Mouse (Mus musculus) frontal cortex, postnatal 14 days (tissue): ENCODE measurements around the gene Grin3b.

ENCODE experiments used
- DNase-seq, 2 experiments: peaks; one replicate each; pipeline ENCODE4 v3.0.0; 2022; ENCODE audit warnings: low spot score in 2 of 2

Grin3b gene

DNA sequence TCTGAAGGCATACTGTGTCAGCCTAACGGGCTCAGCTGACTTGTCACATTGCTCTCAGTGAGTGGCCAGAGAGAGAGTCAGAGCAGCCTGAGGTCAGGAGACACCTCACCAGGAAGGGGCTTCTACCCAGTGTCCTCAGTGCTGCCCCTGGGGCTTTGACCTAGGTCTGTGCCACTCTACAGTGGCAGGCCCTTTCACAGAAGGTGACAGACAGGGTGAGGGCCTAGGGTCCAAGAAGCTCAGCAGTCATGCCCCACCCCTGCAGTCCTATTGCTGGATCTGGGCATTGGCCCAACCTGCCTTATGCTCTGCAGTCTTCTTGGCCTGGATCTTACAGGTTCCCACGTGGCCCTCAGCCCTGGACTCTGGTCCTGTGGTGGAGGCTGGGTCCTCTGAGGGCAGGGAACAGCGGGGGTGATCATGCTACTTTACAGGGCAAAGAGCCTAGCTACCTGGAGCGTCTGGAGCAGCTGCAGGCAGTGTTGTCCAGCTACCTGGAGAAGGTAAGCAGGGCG, 3.6 kb upstream of the Grin3b start:
- DNase-seq, result no peak

DNA sequence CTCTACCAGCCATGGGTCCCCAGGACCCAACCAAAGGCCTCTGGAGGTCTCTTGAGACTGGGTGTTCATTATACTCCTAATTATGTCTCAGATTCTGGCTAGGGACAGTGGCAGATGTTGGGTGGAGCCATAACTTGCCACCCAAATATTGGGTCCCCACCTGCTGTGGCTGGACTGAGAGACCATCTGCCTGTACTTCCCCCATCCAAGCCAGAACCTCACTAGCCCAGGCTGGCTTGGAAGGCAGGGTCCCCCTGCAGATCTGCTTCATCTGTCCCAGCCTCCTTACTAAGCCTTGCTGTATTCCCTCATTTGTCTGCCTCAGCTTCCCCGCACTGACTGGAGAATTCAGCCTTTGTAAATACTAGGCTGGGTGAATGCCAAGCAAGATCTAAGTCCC, 2.3 kb upstream of the Grin3b start:
- DNase-seq, result no peak

DNA sequence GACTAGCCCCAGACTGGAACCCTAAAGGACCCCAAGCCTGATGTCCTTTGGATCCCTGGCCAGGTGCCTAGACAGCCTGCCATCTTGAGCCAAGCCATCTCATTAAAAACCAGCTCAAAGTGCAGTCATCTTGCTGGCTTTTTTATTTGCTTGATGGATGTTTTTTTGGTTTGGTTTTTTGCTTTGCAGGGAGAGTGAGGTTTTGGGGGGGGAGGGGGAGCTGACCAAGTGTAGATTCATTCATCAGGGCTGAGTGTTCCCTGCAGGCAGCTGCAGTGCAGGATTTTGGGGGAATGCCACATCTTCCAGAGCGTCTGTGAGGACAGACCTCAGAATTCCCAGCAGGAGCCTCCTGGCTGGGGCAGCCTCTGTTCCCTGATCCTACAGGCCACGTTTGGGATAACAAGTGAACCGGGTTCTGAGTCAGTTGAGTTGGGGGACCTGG, 1.4 kb upstream of the Grin3b start:
- no peak for DNase-seq

DNA sequence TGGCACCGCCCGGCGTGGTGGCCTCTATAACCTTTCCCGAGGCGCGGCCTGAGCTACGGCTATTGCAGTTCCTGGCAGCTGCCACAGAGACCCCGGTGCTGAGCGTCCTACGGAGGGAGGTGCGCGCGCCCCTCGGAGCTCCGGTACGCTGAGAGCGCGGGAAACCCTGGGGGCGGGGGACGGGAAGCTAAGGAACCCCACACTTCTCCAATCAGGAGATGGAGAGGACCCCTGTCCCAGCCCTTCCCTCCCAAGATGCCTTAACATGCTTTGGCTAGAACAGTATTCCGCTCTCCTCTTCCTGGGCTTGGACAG, 625 bp downstream of the Grin3b start:
- no peak for DNase-seq

DNA sequence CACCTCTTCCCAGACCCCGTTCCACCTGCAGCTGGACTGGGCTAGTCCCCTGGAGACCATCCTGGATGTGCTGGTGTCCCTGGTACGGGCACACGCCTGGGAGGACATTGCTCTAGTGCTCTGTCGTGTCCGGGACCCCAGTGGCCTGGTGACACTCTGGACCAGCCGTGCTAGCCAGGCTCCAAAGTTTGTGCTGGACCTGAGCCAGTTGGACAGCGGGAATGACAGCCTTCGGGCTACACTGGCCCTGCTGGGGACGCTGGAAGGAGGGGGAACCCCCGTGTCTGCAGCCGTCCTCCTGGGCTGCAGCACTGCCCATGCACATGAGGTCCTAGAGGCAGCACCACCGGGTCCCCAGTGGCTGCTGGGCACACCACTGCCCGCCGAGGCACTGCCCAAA, 2.3 kb downstream of the Grin3b start:
- DNase-seq, result no peak

DNA sequence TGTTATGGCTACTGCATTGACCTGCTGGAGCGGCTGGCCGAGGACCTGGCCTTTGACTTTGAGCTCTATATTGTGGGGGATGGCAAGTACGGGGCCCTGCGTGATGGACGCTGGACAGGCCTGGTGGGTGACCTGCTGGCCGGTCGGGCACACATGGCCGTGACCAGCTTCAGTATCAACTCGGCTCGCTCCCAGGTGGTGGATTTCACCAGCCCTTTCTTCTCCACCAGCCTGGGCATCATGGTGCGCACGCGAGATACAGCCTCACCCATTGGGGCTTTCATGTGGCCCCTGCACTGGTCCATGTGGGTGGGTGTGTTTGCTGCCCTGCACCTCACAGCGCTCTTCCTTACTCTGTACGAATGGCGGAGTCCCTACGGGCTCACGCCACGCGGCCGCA, 3.6 kb downstream of the Grin3b start:
- DNase-seq, result no peak

DNA sequence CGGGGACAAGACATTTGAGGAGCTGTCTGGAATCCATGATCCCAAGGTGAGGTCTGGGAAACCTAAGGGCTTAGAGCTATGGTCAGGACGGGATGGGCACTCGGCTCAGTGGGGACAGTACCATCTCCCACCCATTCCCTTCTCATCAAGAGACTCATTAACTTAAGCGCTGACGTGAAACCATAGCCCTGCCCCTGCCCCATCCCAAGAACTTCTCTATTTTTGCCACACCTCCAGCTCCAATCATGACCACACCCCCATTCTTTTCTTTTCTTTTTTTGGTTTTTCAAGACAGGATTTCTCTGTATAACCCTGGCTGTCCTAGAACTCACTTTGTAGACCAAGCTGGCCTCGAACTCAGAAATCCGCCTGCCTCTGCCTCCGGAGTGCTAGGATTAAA, 4.2 kb downstream of the Grin3b start:
- no peak for DNase-seq

DNA sequence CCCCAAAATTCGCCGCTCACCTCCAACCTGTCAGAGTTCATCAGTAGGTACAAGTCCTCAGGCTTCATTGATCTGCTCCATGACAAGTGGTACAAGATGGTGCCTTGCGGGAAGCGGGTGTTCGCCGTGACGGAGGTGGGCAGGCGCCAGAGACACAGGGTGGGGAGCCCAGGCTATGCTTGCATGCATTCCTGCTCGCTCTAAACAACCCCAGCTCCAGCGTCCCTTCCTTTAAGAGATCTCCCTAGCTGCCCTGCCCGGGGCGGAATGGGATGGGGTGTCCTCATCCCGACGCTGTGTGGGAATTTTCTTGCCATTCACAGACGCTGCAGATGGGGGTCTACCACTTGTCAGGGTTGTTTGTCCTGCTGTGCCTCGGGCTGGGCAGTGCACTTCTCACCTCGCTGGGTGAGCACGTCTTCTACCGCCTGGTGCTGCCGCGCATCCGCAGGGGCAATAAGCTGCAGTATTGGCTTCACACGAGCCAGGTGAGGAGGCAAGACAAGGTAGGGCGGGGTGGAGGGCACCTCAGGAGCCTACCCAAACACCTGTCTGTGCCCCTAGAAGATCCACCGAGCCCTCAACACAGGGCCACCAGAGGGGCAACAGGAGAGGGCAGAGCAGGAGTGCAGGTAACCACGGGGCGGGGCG, 5.7 kb downstream of the Grin3b start:
- DNase-seq, result no peak

DNA sequence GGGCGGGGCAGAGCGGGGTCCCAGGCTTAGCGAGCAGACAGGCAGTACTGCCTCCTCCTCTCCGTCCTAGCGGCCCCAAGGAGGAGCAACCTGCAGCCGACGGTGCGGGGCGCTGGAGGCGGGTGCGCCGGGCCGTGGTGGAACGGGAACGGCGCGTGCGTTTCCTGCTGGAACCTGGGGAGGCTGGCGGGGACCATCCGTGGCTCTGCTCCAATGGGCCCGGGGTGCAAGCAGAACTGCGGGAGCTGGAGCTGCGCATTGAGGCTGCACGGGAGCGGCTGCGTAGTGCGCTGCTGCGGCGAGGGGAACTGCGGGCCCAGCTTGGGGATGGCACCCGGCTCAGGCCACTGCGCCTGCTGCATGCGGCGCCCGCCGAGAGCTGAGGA, 6.2 kb downstream of the Grin3b start:
- DNase-seq, result no peak

DNA sequence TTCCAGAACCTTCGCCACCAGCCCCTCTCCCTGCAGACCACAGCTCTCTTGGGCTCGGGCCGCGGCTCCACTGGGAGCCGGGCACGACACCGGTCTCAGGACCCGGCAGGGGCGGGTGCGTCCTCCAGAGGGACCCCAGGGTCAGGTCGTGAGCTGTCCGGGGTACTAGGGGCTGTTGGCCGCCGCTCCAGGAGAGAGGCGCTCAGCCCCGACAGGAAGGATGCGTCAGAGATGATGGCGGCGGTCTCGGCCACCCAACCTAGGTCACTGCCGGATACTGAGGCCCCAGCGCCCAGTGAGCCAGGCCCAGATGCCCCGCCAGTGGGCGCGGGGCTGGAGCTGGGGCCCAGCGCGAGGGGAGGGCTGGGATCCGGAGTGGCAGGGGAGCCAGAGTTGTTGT, 6.8 kb downstream of the Grin3b start:
- DNase-seq, result no peak

DNA sequence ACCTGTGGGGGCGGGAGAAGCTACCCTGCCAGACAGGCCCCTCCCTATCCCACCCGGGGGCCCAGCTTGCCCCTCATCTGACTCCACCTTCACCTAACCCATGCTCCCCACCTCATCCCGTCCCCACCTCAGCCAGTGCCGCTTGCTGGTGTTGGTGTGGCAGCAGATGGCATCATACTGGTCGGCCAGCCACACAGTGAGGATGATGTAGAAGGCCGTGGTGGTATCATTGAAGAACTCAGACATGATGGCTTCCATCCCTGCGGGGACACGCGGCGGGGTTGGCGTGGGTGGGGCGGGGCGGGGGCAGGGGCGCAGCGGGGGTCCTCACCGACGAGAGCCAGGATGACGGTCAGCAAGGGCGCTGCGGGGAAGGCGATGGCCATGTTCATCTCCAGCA, 7.5 kb downstream of the Grin3b start:
- DNase-seq, result no peak

DNA sequence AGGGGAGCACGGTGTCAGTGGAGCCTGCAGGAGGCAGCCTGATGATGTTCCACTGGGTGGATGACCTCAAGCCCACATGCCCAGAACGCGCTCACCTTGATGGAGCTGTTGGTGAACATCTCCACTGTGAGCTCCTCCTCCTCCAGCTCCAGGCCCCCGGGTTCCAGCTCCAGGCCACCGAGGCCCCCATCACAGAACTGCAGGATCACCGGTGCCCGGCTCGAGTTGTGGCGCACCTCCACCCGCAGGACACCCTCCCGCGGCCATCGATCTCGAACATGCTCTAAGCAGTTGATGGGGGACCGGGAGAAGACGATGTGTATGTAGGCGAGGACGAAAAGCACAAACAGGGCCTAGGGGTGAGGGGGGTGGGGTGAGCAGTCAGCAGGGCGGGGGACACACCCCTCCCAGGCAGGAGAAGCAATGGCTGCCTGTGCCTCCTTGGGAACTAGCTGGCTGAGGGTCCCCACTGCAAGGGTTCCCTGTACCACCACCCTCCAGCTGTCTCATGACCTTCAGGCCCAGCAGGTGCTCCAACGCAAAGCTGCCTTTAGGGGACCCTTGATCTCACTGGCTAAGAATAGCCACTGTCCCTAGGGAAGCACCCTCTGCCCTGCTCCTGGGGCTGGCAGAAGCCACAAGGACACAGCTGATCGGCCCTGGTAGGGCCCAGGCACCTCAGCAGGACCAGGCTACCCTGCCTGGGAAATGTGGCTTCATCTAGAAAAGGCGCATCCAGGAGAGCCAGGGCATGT, 9.1 kb downstream of the Grin3b start:
- no peak for DNase-seq

DNA sequence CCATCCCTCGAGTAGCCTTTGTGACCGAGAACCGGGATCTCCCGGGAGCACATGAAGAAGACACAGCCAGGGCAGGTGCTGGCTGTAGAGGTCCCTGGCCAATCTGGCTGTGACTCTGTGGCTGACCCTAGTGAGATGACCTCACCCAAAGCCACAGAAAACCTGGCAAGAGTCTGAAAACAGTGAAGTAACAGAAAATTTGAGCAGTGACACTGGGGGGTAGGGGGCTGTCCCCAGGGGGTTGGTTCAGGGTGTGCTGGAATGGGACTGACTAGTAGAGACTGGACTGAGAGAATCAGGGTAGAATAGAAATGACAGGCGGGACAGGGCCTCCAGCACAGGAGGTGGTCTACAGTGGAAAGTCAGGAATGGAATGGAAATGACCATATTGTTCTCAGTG, 12.7 kb downstream of the Grin3b start:
- DNase-seq, result no peak

DNA sequence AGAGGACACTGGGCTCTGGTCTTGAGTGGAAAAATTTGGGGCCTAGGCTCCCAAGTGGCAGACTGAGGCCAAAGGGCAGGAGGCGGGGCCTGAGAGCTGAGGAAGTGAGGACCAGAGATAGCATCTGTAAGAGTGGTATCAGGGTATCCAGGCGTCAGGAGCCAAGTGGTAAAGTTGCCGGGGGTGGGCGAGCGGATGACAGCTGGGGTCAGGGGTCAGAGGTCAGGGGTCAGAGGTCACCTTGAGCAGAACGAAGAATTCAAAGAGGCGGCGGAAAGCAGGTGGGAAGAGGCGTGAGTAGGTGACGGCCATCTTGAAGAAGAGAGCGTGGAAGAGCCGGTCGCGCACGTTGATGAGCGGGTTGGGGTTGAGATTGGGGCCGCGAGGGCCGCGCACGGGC, 13.2 kb downstream of the Grin3b start:
- DNase-seq, result peak; percentile 56 to 71

DNA sequence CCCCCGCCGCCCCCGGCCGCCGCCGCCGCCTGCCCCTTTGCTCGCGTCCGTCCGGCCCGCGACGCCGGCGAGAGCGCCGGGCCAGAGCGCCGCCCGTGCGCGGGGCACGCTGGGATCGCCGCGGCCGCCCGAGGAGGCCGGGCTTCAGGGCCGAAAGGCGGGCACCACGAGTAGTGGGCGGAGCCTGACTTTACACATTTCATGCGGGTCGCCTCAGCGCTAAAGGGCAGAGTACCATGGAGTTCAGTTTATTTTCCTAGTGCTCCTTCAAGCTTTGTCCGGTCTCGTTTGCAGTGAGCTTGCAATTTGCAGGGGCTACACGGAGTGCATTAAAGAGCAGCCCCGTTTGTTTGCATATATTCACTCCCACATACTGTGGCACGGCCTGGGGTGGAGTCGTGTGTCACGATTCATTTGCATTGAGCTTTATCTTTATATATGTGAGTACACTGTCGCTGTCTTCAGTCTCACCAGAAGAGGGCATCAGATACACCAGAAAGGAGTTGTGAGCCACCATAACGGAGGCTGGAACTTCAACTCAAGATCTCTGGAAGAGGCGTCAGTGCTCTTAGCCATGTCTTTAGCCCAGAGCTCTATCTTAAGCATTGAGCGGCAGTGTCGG, 13.8 kb downstream of the Grin3b start, which contains the start of gene Tmem259:
Gene Tmem259 (minus strand): TSS at position 136 of the 622 bp plus-strand sequence.
- peak; percentile 77 to 79 for DNase-seq

DNA sequence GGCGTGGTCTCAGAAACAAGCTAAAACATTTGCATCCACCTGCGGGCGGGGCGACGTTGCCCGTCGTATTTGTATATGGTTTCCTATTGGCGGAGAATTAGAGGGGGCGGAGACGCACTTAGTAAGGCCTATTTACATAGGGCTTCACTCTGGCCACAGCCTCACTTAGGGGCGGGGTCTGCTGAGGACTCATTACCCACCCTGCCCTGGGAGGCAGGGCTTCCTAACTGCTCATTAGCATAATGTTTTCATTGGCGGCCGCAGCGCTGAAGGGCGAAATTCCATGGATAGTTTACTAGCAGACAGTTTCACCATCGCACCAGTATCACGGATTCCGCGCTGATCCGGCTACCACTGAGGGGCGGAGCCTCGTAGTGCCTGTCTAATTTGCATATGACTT, 14.4 kb downstream of the Grin3b start:
- peak; percentile 96 to 98 for DNase-seq

DNA sequence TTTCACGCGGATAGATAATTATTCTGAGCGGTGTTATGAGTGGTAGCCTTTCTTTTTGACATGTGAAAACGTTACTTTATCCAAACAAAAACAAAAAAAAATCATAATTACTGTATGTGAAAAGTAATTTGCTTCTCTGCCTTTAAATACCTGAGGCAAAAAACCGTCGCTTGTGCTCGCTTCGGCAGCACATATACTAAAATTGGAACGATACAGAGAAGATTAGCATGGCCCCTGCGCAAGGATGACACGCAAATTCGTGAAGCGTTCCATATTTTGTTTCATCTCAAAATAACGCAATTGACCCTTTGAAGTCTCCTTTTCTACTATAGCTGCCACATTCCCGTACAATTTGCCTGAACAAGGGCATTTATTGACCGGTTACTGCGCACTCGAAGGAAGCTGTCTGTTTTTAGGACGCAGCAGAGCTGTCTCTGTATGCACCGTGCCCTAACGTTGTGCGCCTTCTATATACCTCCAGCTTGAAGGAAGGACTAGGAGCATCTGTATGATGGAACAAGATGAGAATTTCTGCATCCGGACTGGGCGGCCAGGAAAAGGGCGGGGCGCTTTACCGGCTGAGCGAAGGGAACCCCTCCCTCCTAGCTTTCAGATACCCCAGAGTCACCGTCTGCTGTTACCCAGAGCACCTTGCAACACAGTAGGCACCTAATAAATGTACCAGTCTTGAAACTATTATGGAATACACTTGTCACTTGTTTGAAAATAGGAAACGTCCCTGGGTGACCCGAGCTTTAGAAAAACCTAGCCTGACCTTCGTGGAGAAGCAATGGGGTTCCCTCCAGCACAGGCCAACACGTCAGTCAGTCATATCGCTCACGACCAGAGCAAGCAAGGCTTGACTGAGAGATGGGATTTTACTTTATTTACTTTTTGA, 15.1 kb downstream of the Grin3b start:
- DNase-seq, result peak; percentile 58 to 61

DNA sequence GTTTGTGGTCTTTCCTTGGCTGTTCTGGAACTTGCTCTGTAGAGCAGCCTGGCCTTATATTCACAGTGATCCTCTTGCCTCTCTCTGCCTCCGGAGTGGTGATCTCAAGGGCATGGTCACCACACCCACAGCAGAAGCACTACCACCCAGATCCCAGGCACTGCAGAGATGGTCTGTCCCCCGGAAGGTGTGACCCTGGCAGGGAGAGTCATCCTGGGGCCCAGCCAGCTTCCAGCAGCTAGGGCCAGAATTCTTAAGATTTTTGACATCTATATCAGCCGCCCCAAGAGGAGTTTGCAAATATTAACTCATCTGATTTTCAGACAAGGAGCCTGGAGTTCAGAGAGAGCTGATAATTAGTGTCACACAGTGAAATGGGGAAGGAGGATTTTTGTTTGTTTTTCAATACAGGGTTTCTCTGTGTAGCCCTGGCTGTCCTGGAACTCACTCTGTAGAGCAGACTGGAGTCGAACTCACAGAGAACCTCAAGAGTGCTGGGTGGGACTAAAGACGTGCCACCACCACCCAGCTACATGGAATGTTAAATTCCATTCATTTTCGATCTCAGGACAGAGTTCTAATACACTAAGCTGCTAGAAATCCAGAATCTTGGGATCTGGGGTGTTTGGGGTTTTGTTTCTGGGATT, 15.8 kb downstream of the Grin3b start:
- no peak for DNase-seq

DNA sequence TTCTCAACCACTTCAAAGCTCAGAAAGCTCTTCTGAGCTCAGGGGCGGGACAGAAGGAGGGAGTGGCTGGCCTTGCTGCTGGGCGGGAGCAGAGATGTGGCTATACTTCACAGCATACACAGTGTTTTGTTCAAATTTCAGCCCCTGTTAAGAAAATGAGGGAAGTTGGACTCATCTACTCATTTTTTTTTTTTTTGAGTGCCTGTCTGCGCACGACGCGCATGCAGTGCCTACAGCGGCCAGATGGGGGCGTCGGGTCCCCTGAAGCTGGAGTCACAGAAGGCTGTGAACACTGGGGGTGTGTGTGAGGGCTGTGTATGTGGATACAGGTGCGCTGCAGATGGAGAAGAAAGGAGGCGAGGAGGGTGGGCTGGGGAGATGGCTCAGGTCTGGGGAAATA, 16.4 kb downstream of the Grin3b start:
- peak; percentile 69 to 76 for DNase-seq

DNA sequence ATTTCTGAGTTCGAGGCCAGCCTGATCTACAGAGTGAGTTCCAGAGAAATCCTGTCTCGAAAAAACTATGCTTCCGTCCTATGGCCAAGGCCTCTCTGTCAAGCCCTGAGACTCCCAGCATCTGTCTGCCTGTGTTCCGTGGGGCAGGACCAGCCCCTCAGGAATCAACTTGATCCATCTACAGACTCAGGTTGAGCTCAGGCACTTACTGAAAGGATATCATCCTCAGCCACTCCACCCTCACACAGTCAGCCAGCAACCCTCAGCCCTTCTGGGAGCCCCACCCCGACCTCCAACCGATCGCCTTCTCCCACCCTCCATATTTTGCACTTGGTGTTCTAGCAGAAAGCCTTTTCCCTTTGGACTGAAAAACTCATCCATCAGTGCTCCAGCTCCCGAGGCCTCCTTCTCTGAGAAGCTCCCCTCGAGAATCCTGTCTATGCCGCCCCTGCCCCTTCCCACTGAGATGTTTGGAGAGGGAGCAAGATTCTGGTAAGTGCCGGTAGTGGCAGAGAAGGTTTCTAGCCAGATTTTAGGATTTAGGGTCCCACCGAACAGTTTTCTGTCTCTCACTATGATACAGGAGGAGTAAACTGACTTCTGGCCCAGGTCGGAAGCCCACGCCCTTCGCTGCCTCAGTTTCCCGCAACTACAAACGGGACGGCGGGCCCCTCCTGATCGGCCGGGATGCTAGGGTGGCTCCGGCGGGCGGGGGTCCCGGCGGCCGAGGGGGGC, 17.4 kb downstream of the Grin3b start:
- DNase-seq, result no peak
